Mouse (Mus musculus) left cerebral cortex, adult 2 months (tissue): ENCODE results near the gene Zc2hc1c. TPM values are rescaled to one million over a fixed set of nuclear protein-coding genes. Genes with fewer than 3 reads are reported as not detected.

ENCODE experiments used
- DNase-seq, 2 experiments: peaks; one replicate each; pipeline ENCODE4 v3.0.0; 2021 to 2022; ENCODE audit warnings: low spot score in 2 of 2, mixed read lengths in 1 of 2; ENCODE audit errors: extremely low spot score in 1 of 2
- H3K27ac ChIP-seq: fragments of 200-600 bp; 2 replicates; pipeline ENCODE4 v1.8.1; 2022
- H3K4me3 ChIP-seq: fragments of 200-600 bp; 2 replicates; pipeline ENCODE4 v1.8.1; 2022
- CTCF ChIP-seq: fragments of 200-600 bp; IDR thresholded peaks from 2 replicates; pipeline ENCODE4 v1.8.1; 2022; ENCODE audit warnings: antibody characterized with exemption, mild to moderate bottlenecking, moderate library complexity
- intact Hi-C: fragments of 180-260 bp; cut with DNase I; formaldehyde crosslinking; loops from one replicate; pipeline ENCODE4 v1.15.1; 2025
- total RNA-seq, 2 experiments: library from RNA; stranded (reverse); gene quantifications; 2 replicates each; pipeline ENCODE4 v1.2.3; 2021

Zc2hc1c gene
- total RNA-seq, 2 experiments from 2014 or later: 2.0 to 2.8 TPM

- H3K4me3 ChIP-seq: no peak overlapping the region
- intact Hi-C loops: no loop called here
- H3K27ac ChIP-seq: no peak overlapping the region
- no peak for DNase-seq
- peak; percentile 27 for TF ChIP-seq CTCF
These were observed 1.4 kb upstream of the Zc2hc1c start for GRCm38 (mm10) chr12:85286941-85287340.

- Histone ChIP-seq H3K27ac (peak within 1 kb of the TSS; percentile 51), H3K4me3 (peak within 1 kb of the TSS; percentile 58)
- DNase-seq: no peak
- TF ChIP-seq CTCF: no peak
- intact Hi-C loops: loop anchor here (1.0 kb wide), 1 partner anchor 8 kb away; no protein-coding TSS in a partner anchor
These were observed 444 bp upstream of the Zc2hc1c start, which contains the start of gene Acyp1 for GRCm38 (mm10) chr12:85287809-85288485. Gene Acyp1 (minus strand): TSS chr12:85288438.

GRCm38 (mm10) chr12:85289157-85290000, 988 bp downstream of the Zc2hc1c start:
- no peak for DNase-seq
- H3K4me3 ChIP-seq: peak overlapping the region; percentile 58
- TF ChIP-seq CTCF: no peak
- intact Hi-C loops: no loop called here
- H3K27ac ChIP-seq: no peak overlapping the region; the same call in 1 of the 2 replicates

- intact Hi-C loops: no loop called here
- Histone ChIP-seq H3K4me3 (no peak overlapping the region), H3K27ac (no peak overlapping the region)
- DNase-seq: no peak
- no peak for TF ChIP-seq CTCF
These were observed 2.2 kb downstream of the Zc2hc1c start for GRCm38 (mm10) chr12:85290633-85291032.

- no peak for TF ChIP-seq CTCF
These were observed 3.1 kb downstream of the Zc2hc1c start for GRCm38 (mm10) chr12:85291541-85291940.

GRCm38 (mm10) chr12:85292288-85292687, 3.9 kb downstream of the Zc2hc1c start:
- intact Hi-C loops: no loop called here
- no peak overlapping the region for H3K27ac ChIP-seq
- no peak overlapping the region for H3K4me3 ChIP-seq
- DNase-seq: no peak
- TF ChIP-seq CTCF: no peak

More at GRCm38 (mm10) chr12:85291541-85291940, 3.1 kb downstream of the Zc2hc1c start:
- intact Hi-C loops: no loop called here
- no peak overlapping the region for H3K27ac ChIP-seq
- no peak for DNase-seq
- H3K4me3 ChIP-seq: no peak overlapping the region

GRCm38 (mm10) chr12:85292906-85293305, 4.5 kb downstream of the Zc2hc1c start:
- Histone ChIP-seq H3K27ac (no peak overlapping the region), H3K4me3 (no peak overlapping the region)
- intact Hi-C loops: no loop called here
- DNase-seq: no peak
- TF ChIP-seq CTCF: peak; percentile 26

- Histone ChIP-seq H3K4me3 (no peak overlapping the region), H3K27ac (no peak overlapping the region)
- no peak for DNase-seq
- intact Hi-C loops: no loop called here
- no peak for TF ChIP-seq CTCF
These were observed 7.1 kb downstream of the Zc2hc1c start for GRCm38 (mm10) chr12:85295506-85295905.

GRCm38 (mm10) chr12:85296915-85297314, 8.5 kb downstream of the Zc2hc1c start:
- no peak for DNase-seq
- intact Hi-C loops: no loop called here
- no peak overlapping the region for H3K27ac ChIP-seq
- no peak overlapping the region for H3K4me3 ChIP-seq
- no peak for TF ChIP-seq CTCF

- TF ChIP-seq CTCF: no peak
- Histone ChIP-seq H3K4me3 (no peak overlapping the region), H3K27ac (no peak overlapping the region)
- intact Hi-C loops: no loop called here
- DNase-seq: no peak
These were observed 9.1 kb downstream of the Zc2hc1c start for GRCm38 (mm10) chr12:85297345-85297997.

- no peak for TF ChIP-seq CTCF
- Histone ChIP-seq H3K27ac (no peak overlapping the region), H3K4me3 (no peak overlapping the region)
- no peak for DNase-seq
- intact Hi-C loops: no loop called here
These were observed 9.9 kb downstream of the Zc2hc1c start for GRCm38 (mm10) chr12:85298127-85298834.
